Mouse (Mus musculus): ENCODE measurements around the gene Hipk2. TPM values are rescaled to one million over a fixed set of nuclear protein-coding genes. Genes with fewer than 3 reads are reported as not detected.

The Hipk2 gene
- total RNA-seq, 2 experiments from 2014 or later: 54.6 to 55.5 TPM

- intact Hi-C loops (cut with DNase I): no loop called here
Observed at GRCm38 (mm10) chr6:38797548-38797947, 78.4 kb downstream of the Hipk2 start.

DNA sequence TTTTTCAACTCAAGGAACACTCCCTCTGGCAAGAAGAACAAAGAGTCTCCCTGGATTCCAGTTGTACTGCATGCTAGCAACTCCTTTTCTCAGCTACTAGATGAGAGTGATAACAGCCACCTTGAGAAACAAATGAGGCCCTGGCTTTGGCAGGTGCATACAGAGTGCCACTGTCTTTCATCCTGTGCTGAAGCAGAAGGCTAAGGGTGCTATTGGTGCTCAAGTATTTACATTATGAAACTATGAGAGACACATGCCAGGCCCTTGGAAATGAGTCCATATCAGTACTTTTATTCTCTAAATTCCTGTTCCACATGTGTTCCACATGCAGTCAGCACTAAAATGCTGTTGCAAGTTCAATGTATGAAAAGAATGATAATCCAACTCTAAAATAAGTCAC lies 79.0 kb downstream of the Hipk2 start:
- intact Hi-C loops (cut with DNase I): no loop called here

More at GRCm38 (mm10) chr6:38797548-38797947, 78.4 kb downstream of the Hipk2 start:
- DNase-seq: no peak

GRCm38 (mm10) chr6:38796388-38796787 lies 79.6 kb downstream of the Hipk2 start:
- DNase-seq: no peak
- intact Hi-C loops (cut with DNase I): no loop called here

More for the DNA sequence above, 79.0 kb downstream of the Hipk2 start:
- DNase-seq: no peak

DNA sequence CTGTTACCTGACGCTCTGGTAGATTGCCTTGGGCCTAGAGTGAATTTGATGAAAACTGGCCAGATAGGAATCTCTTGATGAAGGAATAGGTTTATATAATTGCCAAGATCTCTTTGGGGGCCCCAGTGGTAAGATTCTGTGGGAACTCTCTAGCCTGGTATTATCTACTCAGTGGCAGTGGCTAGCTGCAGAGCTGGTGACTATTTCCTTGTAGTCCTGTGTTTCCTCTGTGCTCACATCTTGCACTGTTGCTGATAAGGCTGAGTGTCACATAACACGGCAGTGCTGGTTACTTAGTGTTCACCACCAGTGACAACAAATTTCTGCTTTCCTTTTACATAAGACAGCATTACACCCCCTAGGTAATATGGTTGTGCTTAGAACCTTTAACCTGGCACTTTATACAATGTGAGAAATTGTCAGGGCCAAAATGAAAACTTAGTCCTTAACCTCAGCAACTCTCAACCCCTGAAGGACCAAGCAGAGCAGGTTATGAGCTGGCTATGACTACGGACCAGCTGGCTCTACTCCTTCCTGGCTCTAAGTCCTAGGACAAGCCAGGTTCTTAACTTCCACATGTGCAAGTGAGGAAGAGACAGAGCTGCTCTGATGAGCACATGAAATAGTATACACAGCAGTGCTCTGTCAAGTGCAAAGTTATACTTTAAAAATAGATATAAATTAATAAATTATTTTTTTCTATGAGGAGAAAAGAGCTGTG lies 80.7 kb downstream of the Hipk2 start:
- DNase-seq: no peak
- intact Hi-C loops (cut with DNase I): no loop called here

GRCm38 (mm10) chr6:38792966-38793365 lies 83.0 kb downstream of the Hipk2 start:
- DNase-seq: peak; percentile 14
- intact Hi-C loops (cut with DNase I): no loop called here

DNA sequence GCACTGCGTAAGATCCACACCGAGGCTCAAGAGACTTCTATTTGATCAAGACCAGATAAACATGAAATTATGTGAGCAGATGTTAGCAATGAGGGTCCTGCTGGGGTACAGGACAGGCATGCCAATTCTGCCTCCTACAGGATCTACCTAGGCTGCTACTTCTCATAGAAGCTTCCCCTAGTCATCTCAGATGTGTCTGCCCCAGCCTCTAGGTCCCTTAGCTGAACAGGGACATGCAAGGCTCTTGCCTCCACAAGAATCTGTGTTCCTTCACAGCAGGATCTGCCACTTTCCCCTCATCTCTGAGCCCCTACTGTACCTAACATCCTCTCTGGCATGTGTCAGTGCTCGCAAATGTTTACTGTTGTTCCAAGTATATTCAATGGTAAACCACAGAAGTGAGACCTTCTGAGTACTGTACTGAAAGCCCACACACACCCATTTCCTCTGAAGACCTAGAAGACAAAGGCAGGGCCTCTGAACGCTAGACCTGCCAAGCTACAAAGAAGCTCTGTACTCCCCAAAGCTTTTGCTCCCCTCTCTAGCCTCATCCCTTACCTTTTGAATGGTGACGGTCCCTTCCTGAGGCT lies 86.6 kb downstream of the Hipk2 start:
- intact Hi-C loops (cut with DNase I): no loop called here

DNA sequence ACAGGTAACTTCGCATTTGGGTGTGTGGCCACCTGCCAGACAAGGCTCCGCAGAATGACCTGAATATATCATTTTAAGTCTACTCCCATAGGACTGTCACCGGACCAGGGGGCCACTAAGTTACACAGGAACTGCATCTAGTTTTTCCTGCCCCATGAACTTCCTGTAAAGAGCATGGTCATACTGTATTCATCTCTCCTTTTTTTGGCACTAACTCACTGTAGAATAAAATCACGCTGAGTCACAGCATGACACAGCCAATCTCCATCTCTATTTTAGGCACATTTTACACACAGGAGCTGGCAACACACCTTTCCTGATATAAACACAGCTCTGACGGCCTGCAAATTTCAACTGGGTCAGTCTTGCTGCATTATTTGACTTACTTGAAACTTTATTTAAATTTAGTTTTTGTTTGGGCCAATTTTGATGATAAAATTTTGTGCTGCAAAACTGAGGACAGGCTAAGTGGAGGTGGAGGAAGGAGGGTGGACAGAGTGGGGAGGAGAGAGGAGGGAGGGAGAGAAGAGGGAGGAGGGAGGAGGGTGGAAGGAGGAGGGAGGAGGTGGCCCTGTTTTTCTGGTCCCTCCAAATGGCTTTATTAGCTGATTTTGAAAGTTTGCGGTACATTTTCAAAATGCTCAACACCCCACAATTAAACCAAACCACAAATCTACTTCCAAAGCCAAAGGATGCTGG lies 88.0 kb downstream of the Hipk2 start:
- intact Hi-C loops (cut with DNase I): no loop called here
- DNase-seq: no peak

More for the DNA sequence above, 86.6 kb downstream of the Hipk2 start:
- DNase-seq: no peak

GRCm38 (mm10) chr6:38787134-38787533 lies 88.8 kb downstream of the Hipk2 start:
- intact Hi-C loops (cut with DNase I): no loop called here
- DNase-seq: no peak

DNA sequence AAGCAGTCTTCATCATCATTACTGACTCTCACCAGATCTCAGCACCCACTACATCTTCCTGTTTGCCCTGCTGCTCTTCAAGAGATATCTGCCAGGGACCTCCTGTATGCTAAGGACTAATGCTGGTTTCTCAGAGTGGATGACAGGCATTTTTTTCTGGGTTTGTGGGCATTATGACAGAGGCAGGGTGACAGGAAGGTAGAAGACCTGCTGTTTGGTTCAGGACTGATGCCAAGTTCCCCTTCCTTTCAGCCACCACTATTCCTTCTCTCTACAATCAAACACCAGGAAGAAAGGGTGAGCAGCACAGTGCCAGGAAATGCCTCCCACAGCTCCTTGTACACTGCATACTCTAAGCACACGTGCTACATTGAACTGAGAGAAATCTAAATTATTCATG lies 90.2 kb downstream of the Hipk2 start:
- intact Hi-C loops (cut with DNase I): no loop called here
- peak; percentile 59 for DNase-seq

GRCm38 (mm10) chr6:38779411-38779810 lies 96.6 kb downstream of the Hipk2 start:
- DNase-seq: no peak
- intact Hi-C loops (cut with DNase I): no loop called here

GRCm38 (mm10) chr6:38778887-38779286 lies 97.1 kb downstream of the Hipk2 start:
- intact Hi-C loops (cut with DNase I): no loop called here
- DNase-seq: no peak

GRCm38 (mm10) chr6:38776000-38776584 lies 99.9 kb downstream of the Hipk2 start:
- intact Hi-C loops (cut with DNase I): no loop called here
- no peak for DNase-seq

DNA sequence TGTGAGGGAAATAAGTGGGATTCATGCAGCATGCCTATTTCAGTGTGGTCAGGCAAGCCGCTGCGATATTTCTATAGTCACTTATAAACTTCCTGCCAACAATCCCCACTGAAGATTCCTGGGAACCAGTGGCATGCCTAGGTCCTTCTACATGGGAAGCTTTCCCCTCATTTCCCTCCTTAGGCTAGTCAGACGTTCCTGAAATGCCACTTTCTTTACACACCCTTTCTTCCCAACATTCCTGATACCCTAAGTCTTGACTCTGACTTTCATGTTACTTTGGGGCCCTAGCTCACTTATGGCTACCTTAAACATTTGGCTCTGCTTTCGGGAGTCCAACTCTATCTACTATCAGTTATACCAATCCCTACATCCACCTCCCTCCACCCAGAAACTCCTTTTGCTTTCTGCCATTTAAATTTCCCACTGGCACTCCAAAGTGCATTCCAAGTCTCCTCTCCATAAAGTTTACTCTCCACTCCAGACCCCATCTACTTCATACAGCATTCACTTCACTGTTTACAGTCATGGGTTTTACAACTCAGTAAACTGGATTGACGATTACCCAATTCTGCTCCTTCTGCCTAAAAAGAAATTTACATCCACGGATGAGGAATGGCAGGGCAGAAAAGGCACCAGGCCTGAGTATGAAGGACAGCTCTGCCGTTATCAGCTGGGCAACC lies 103.0 kb downstream of the Hipk2 start:
- intact Hi-C loops (cut with DNase I): no loop called here
- no peak for DNase-seq

DNA sequence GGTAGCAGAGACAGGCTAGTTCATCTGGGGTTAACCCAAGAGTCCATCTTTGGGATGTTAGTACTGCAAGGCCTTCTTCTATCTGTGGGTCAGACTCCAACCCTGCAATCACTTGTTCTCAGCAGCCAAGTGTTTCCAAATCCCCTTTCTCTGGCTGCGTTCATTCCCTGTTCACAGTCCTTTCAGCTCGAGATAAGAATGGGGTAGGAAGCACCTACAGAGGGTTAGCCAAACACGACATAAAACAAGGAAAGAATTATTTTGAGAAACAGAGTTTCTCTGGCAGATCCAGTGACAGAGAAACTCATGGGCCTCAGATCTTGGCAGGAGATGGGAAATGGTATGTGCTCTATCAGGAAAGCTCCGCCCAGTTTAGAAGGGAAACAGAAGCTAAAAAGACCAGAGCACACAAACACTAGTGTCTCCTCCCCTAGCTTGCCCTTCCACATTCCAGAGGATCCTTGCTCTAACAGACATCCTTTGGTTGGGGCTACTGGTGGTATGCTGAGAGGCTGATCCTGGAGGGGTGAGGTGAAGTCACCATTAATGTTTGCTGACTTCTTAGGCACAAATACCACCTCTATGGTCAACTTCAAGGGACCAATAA lies 104.8 kb downstream of the Hipk2 start:
- intact Hi-C loops (cut with DNase I): no loop called here
- no peak for DNase-seq

- no peak for DNase-seq
- intact Hi-C loops (cut with DNase I): no loop called here
Observed at GRCm38 (mm10) chr6:38769627-38770026, 106.3 kb downstream of the Hipk2 start.

- intact Hi-C loops (cut with DNase I): no loop called here
Observed at GRCm38 (mm10) chr6:38762588-38763265, 113.2 kb downstream of the Hipk2 start.

DNA sequence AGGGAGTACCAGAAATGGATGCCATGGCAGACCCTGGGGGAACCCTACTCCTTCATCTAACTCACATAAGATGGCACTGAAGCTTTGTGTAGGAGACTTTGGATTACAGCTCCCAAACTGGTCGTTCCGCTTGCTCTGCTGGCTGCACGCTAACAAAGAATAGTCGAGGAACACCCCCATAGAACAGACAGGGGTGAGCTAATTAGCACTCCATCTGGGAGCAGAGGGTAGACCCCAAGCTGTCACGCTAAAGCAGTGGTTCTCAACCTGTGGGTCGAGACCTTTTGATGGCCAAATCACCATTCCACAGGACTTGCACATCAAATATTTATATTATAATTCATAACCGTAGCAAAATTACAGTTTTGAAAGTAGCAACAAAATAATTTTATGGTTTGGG lies 114.0 kb downstream of the Hipk2 start:
- DNase-seq: no peak
- intact Hi-C loops (cut with DNase I): no loop called here

More at GRCm38 (mm10) chr6:38762588-38763265, 113.2 kb downstream of the Hipk2 start:
- no peak for DNase-seq

DNA sequence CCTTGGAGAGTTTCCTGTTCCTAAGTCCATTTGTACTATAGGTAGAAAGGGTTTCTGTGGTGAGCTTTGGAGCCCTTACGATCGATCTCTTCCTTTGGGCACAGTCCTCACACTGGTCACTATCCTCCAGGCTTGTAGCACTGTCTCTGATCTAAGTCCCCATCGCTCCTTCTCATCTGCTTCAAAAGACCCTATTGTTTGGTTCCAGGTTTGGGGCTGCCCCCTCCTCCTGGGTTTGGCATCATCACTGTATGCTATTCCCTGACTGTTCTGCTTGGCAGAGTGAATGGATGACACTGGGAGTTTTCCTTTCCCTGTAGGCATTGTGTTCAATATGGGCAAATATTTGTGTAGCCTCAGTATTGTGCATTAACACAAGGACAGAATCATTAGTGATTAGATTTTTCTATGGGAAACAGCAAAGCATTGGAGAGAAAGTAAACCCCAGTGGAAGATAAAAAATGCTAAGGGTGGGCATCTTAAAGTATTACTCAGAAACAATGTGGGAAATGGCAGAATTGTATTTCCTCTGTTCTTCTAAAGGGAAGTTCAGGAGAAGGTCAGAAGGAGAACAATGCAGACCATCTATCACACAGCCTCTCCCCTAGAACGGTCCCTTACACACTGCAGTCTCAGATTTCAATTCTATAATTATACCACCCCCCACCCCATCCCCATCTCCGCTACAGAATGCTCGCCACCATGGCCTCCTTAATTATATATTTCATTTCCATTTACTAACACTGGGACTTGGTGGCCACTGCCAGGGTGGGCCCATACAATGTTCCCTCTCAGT lies 114.9 kb downstream of the Hipk2 start:
- DNase-seq: no peak
- intact Hi-C loops (cut with DNase I): no loop called here
